Mouse (Mus musculus) lung, embryonic 15.5 days (tissue): ENCODE measurements around the gene Nudt22. TPM values are rescaled to one million over a fixed set of nuclear protein-coding genes. Genes with fewer than 3 reads are reported as not detected.

Experiments used
- ATAC-seq: fragments of 200-750 bp; cut with Nextera tagmentation; 2 replicates; pipeline ENCODE4 v1.8.0; 2017; ENCODE audit warnings: moderate number of reproducible peaks, borderline replicate concordance; ENCODE audit not compliant: low FRiP score, low TSS enrichment; ENCODE audit errors: extremely low read depth
- H3K27ac ChIP-seq: fragments of 300-500 bp; sonication (generic); 2 replicates; pipeline ENCODE4 v1.5.1; 2015; ENCODE audit warnings: moderate library complexity, mild to moderate bottlenecking, inconsistent platforms
- H3K27me3 ChIP-seq: fragments of 300-500 bp; sonication (generic); 2 replicates; pipeline ENCODE4 v1.6.1; 2015; ENCODE audit warnings: inconsistent platforms
- H3K36me3 ChIP-seq: fragments of 300-500 bp; sonication (generic); 2 replicates; pipeline ENCODE4 v1.6.1; 2015; ENCODE audit warnings: inconsistent platforms
- H3K4me1 ChIP-seq: fragments of 300-500 bp; sonication (generic); 2 replicates; pipeline ENCODE4 v1.6.1; 2015; ENCODE audit warnings: inconsistent platforms
- H3K4me2 ChIP-seq: fragments of 300-500 bp; sonication (generic); 2 replicates; pipeline ENCODE4 v1.6.1; 2015; ENCODE audit warnings: inconsistent platforms, mild to moderate bottlenecking, moderate library complexity
- H3K4me3 ChIP-seq: fragments of 300-500 bp; sonication (generic); 2 replicates; pipeline ENCODE4 v1.5.1; 2015; ENCODE audit warnings: mild to moderate bottlenecking, inconsistent platforms
- H3K9ac ChIP-seq: fragments of 300-500 bp; sonication (generic); 2 replicates; pipeline ENCODE4 v1.6.1; 2015; ENCODE audit warnings: inconsistent platforms
- H3K9me3 ChIP-seq: fragments of 300-500 bp; sonication (generic); 2 replicates; pipeline ENCODE4 v1.6.1; 2016; ENCODE audit warnings: inconsistent platforms
- WGBS: fragments of 180-500 bp; shearing (Covaris S2); methylation state at CpG from one replicate; pipeline ENCODE4 v1.1.7; 2015; 5-methylcytosine and 5-hydroxymethylcytosine counted together
- polyA plus RNA-seq: library from polyadenylated mRNA; unstranded; fragments of >200 nt; fragmentation: Nextera tagmentation; extraction: Ambion mirVana; gene quantifications from 2 replicates; pipeline ENCODE4 v1.2.1, GENCODE M21; 2015

Nudt22 gene
- polyA plus RNA-seq, 1 experiment from 2014 or later: 23.6 TPM

DNA sequence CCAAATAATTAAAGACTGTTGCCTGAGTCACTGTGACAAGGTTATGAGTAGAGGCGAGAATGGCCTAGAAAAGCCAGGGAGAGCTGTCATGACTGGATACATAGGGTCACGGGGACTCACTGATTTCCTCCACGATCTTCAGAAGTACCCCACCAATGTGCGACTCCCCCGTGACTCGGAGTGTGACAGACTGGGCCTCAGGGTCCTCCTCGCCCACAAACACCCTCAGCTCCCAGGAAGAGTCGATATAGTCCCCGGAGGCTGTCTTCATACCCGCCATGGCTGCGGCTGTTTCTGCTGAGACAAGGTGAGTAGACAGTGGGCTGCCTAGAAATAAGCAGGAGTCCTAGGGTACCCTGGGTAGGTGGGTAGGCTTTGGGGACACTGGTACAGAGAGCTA is 22.6 kb upstream of the Nudt22 start:
- WGBS: 82% methylated on average over 11 of the region's 11 CpGs
- ATAC-seq: no peak
- Histone ChIP-seq H3K4me2 (no peak overlapping the region), H3K36me3 (peaks cover 38% of the 10 kb centered on the region), H3K27me3 (no peaks in the 10 kb centered on the region), H3K27ac (no peak overlapping the region), H3K9ac (no peak overlapping the region), H3K9me3 (no peaks in the 10 kb centered on the region), H3K4me3 (peak overlapping the region; percentile 9; the same call in 1 of the 2 replicates), H3K4me1 (no peaks in the 10 kb centered on the region)

DNA sequence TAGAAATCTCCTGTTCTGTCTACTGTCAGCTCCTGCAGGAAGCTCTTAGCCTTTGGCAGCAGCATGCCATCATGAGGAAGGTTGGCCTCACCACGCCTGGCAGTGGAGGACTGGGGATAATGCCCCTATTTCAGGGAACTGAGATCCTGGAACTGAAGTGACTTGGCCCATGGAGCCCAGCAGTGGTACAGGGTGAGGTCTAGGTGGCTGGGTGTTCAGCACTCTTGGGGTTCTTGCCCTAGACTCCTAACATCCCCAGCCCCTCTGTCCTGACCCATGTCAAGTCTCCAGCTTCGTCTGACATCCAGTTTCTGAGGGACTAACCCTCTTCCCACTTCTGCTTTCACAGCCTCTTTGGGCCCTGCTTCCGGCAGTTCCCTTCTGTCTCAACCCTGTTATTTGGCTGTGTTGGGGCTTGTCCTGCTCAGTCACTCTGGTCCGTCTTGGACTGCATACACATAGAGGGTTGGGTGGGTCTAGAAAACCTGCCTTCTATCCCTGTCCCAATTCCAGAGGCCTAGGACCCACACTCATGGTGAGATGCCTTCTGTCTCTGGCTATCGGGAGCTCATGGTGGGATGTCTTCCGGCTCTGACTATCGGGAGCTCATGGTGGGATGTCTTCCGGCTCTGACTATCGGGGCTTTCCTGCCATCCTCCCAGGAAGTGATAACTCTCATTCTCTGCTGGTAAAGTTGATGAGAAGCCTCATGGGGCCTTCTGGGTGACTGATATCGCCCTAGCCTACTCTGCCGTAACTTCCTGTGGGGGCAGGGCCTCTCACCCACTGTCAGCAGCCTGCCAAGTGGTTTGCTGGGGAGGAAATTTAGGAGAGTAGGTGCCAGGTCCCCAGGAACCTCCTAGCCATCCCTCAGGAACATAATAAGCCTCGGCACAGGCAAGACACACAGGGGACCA is 21.9 kb upstream of the Nudt22 start:
- no peak for ATAC-seq
- no peak overlapping the region for H3K4me3 ChIP-seq
- no peak overlapping the region for H3K9ac ChIP-seq

GRCm38 (mm10) chr19:7014481-7015135 is 18.7 kb upstream of the Nudt22 start:
- no peaks in the 10 kb centered on the region for H3K9me3 ChIP-seq
- no peak for ATAC-seq
- no peak overlapping the region for H3K27ac ChIP-seq
- H3K36me3 ChIP-seq: no peaks in the 10 kb centered on the region; the same call in 1 of the 2 replicates
- no peaks in the 10 kb centered on the region for H3K4me1 ChIP-seq
- H3K27me3 ChIP-seq: no peaks in the 10 kb centered on the region
- WGBS: 85% methylated on average over 20 of the region's 20 CpGs
- no peak overlapping the region for H3K9ac ChIP-seq
- H3K4me3 ChIP-seq: no peak overlapping the region
- H3K4me2 ChIP-seq: no peak overlapping the region

More for the DNA sequence above, 21.9 kb upstream of the Nudt22 start:
- Histone ChIP-seq H3K4me2 (no peak overlapping the region), H3K4me1 (no peaks in the 10 kb centered on the region), H3K9me3 (no peaks in the 10 kb centered on the region), H3K27ac (no peak overlapping the region), H3K36me3 (peaks cover 31% of the 10 kb centered on the region), H3K27me3 (no peaks in the 10 kb centered on the region)
- 72% methylated on average over 12 of the region's 12 CpGs for WGBS

GRCm38 (mm10) chr19:7013984-7014383 is 18.1 kb upstream of the Nudt22 start:
- no peak overlapping the region for H3K4me2 ChIP-seq
- H3K36me3 ChIP-seq: no peaks in the 10 kb centered on the region
- H3K9me3 ChIP-seq: no peaks in the 10 kb centered on the region
- H3K27me3 ChIP-seq: no peaks in the 10 kb centered on the region
- H3K9ac ChIP-seq: no peak overlapping the region
- ATAC-seq: no peak
- WGBS: 92% methylated on average over 9 of the region's 9 CpGs
- H3K4me1 ChIP-seq: no peaks in the 10 kb centered on the region
- no peak overlapping the region for H3K4me3 ChIP-seq
- H3K27ac ChIP-seq: no peak overlapping the region

DNA sequence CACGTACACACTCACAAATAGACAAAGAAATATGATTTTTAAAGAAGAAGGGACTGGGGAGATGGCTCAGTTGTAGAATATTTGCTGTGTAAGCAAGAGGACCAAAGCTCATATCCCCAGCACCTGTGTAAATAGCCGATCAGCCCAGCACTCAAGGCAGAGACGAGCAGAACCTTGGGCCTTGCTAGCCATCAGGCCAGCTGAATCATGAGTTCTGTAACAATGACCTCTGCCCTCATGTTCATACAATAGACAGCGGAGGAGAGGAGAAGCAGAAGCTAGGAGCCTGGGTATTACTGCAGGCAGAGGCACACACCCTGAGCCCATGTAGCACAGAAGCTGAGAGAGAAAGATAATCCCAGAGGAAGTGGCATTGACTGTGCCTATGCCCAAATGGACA is 16.5 kb upstream of the Nudt22 start:
- Histone ChIP-seq H3K4me2 (no peak overlapping the region), H3K4me3 (no peak overlapping the region), H3K4me1 (no peaks in the 10 kb centered on the region), H3K36me3 (no peaks in the 10 kb centered on the region), H3K27me3 (no peaks in the 10 kb centered on the region), H3K27ac (no peak overlapping the region), H3K9me3 (no peaks in the 10 kb centered on the region), H3K9ac (no peak overlapping the region)
- WGBS: 66% methylated on average over 4 of the region's 4 CpGs
- no peak for ATAC-seq

- H3K27ac ChIP-seq: peak overlapping the region; percentile 42
- H3K4me2 ChIP-seq: no peak overlapping the region
- H3K9ac ChIP-seq: no peak overlapping the region
- H3K36me3 ChIP-seq: no peaks in the 10 kb centered on the region
- no peaks in the 10 kb centered on the region for H3K9me3 ChIP-seq
- H3K4me3 ChIP-seq: no peak overlapping the region
- peak; percentile 43; the same call in 1 of the 2 replicates for ATAC-seq
- no peaks in the 10 kb centered on the region for H3K4me1 ChIP-seq
- WGBS: 68% methylated on average over 9 of the region's 9 CpGs
- no peaks in the 10 kb centered on the region for H3K27me3 ChIP-seq
These were observed 11.1 kb upstream of the Nudt22 start for GRCm38 (mm10) chr19:7006892-7007593.

DNA sequence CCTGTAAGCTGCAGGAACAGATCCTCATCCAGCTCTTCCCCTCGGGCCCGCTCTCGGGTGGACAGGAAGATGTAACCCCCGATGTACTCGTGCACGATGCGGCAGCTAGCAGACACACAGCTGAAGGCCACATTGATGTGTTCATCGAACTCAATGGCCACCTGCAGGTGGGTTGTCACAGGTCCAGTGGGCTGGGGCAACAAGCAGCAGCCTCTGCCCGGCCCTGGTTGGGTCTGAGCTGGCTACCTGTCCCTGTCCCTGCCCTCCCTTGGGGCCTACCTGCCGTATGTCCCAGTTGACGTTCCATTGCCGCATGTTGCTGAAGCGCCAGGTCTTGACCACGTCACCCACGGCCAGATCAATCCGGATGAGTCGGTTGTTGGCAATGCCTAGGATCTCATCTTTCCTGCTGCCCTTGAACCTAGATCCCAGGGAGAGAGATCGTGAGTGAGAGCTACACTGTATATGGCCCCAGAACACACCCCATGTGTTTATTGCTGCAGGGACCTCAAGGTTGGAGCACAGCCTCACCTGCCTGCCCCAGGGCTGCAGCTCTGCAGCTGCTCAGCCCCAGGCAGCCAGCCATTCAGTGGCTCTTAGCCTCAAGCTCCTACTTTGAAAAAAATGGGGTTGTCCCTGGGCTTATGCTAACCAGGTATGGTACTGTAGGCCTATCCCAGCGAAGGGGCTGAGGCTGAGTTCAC is 3.6 kb upstream of the Nudt22 start:
- peaks cover 23% of the 10 kb centered on the region for H3K4me1 ChIP-seq
- H3K9ac ChIP-seq: no peak overlapping the region
- H3K27ac ChIP-seq: no peak overlapping the region
- H3K4me2 ChIP-seq: no peak overlapping the region
- H3K36me3 ChIP-seq: peaks cover 24% of the 10 kb centered on the region
- no peaks in the 10 kb centered on the region for H3K9me3 ChIP-seq
- WGBS: 92% methylated on average over 19 of the region's 19 CpGs
- H3K27me3 ChIP-seq: no peaks in the 10 kb centered on the region
- no peak overlapping the region for H3K4me3 ChIP-seq
- ATAC-seq: no peak

DNA sequence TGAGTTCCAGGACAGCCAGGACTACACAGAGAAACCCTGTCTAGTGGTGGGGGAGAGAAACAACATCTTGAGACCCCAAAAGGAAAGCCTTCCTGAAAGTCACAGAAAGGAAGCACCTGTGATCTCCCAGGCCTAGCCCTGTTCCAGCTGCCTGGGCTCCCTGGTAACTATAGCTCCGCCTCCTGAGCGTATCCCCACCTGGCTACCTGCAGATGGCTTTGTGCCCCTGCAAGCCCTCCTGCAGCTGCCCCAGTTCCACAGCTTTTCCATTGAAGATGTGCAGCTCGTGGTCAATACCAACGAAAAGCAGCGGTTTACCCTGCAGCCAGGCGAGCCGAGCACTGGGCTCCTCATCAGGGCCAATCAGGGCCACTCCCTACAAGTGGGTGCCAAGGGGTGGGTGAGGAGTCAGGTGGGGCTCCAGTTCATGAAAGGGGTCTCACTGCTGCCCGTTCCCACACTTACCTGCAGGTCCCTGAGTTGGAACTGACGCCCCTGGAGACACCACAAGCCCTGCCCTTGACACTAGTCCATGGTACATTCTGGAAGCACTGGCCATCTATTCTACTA is 1.9 kb upstream of the Nudt22 start:
- peaks cover 34% of the 10 kb centered on the region for H3K4me1 ChIP-seq
- H3K27ac ChIP-seq: no peak overlapping the region
- no peak for ATAC-seq
- 79% methylated on average over 9 of the region's 9 CpGs for WGBS
- no peak overlapping the region for H3K4me3 ChIP-seq
- H3K9ac ChIP-seq: no peak overlapping the region
- peaks cover 24% of the 10 kb centered on the region for H3K36me3 ChIP-seq
- H3K9me3 ChIP-seq: no peaks in the 10 kb centered on the region
- no peaks in the 10 kb centered on the region for H3K27me3 ChIP-seq
- no peak overlapping the region for H3K4me2 ChIP-seq

GRCm38 (mm10) chr19:6995255-6995991 is 494 bp downstream of the Nudt22 start:
- no peak for ATAC-seq
- Histone ChIP-seq H3K27me3 (no peaks in the 10 kb centered on the region), H3K4me1 (peaks cover 40% of the 10 kb centered on the region), H3K9ac (peak overlapping the region; percentile 69), H3K36me3 (peaks cover 22% of the 10 kb centered on the region), H3K9me3 (no peaks in the 10 kb centered on the region), H3K27ac (peak overlapping the region; percentile 34; the same call in 1 of the 2 replicates), H3K4me3 (peak overlapping the region; percentile 57), H3K4me2 (peak overlapping the region; percentile 84)
- WGBS: 41% methylated on average over 21 of the region's 21 CpGs

- peaks cover 40% of the 10 kb centered on the region for H3K4me1 ChIP-seq
- H3K27ac ChIP-seq: no peak overlapping the region
- peak overlapping the region; percentile 84 for H3K4me2 ChIP-seq
- H3K4me3 ChIP-seq: 0 out of 2 replicates have a peak overlapping the region, but pooled peaks have one; percentile 57
- H3K9me3 ChIP-seq: no peaks in the 10 kb centered on the region
- peaks cover 13% of the 10 kb centered on the region for H3K36me3 ChIP-seq
- 81% methylated on average over 8 of the region's 8 CpGs for WGBS
- H3K9ac ChIP-seq: 0 out of 2 replicates have a peak overlapping the region, but pooled peaks have one; percentile 13
- ATAC-seq: no peak
- no peaks in the 10 kb centered on the region for H3K27me3 ChIP-seq
These were observed 1.4 kb downstream of the Nudt22 start for GRCm38 (mm10) chr19:6994489-6994888.
